Mouse (Mus musculus) heart, embryonic 14.5 days (tissue): ENCODE results near the gene Gpx1. TPM values are rescaled to one million over a fixed set of nuclear protein-coding genes. Genes with fewer than 3 reads are reported as not detected.

Experiments used
- ATAC-seq: fragments of 200-750 bp; cut with Nextera tagmentation; 2 replicates; pipeline ENCODE4 v1.8.0; 2017; ENCODE audit warnings: low read depth, moderate TSS enrichment; ENCODE audit not compliant: insufficient number of reproducible peaks, insufficient read depth, low FRiP score
- H3K27ac ChIP-seq, 2 experiments: fragments of 200-500 bp in 1 of 2; fragments of 300-500 bp in 1 of 2; sonication (generic) in 1 of 2; replicated peaks in 1 of 2; 2 replicates each; pipeline ENCODE4 v1.5.1; 2012 to 2014; ENCODE audit warnings: low read depth in 2 of 2, low read length in 2 of 2, control low read depth in 1 of 2, mild to moderate bottlenecking in 1 of 2, mixed read lengths in 1 of 2; ENCODE audit not compliant: control insufficient read depth in 1 of 2, insufficient read depth in 1 of 2
- H3K27me3 ChIP-seq: fragments of 300-500 bp; sonication (generic); 2 replicates; pipeline ENCODE4 v1.6.1; 2014; ENCODE audit warnings: mild to moderate bottlenecking, low read length, control low read depth; ENCODE audit not compliant: control insufficient read depth, insufficient read depth
- H3K36me3 ChIP-seq: fragments of 300-500 bp; sonication (generic); 2 replicates; pipeline ENCODE4 v1.6.1; 2014; ENCODE audit warnings: mild to moderate bottlenecking, control low read depth, low read length, mixed read lengths; ENCODE audit not compliant: control insufficient read depth, insufficient read depth
- H3K4me1 ChIP-seq, 2 experiments: fragments of 200-500 bp in 1 of 2; fragments of 300-500 bp in 1 of 2; sonication (generic) in 1 of 2; 2 replicates each; pipeline ENCODE4 v1.6.1; 2012 to 2014; ENCODE audit warnings: low read length in 2 of 2, control low read depth in 1 of 2, mixed read lengths in 1 of 2; ENCODE audit not compliant: control insufficient read depth in 2 of 2, insufficient read depth in 2 of 2
- H3K4me2 ChIP-seq: fragments of 300-500 bp; sonication (generic); 2 replicates; pipeline ENCODE4 v1.6.1; 2014; ENCODE audit warnings: mild to moderate bottlenecking, low read length
- H3K4me3 ChIP-seq, 2 experiments: fragments of 200-500 bp in 1 of 2; fragments of 300-500 bp in 1 of 2; sonication (generic) in 1 of 2; 2 replicates each; pipeline ENCODE4 v1.5.1; 2012 to 2014; ENCODE audit warnings: low read length in 2 of 2, mild to moderate bottlenecking in 2 of 2, control low read depth in 1 of 2, low read depth in 1 of 2, moderate library complexity in 1 of 2; ENCODE audit not compliant: control insufficient read depth in 1 of 2, insufficient read depth in 1 of 2
- H3K9ac ChIP-seq: fragments of 300-500 bp; sonication (generic); 2 replicates; pipeline ENCODE4 v1.6.1; 2014; ENCODE audit warnings: mild to moderate bottlenecking, low read length
- H3K9me3 ChIP-seq: fragments of 300-500 bp; sonication (generic); 2 replicates; pipeline ENCODE4 v1.6.1; 2016; ENCODE audit warnings: low read length, control low read depth; ENCODE audit not compliant: control insufficient read depth
- WGBS: fragments of 180-500 bp; shearing (Covaris S2); extraction: QIAGEN DNeasy Blood & Tissue Kit; methylation state at CpG from one replicate; pipeline ENCODE4 v1.1.7; 2014; 5-methylcytosine and 5-hydroxymethylcytosine counted together
- polyA plus RNA-seq: library from polyadenylated mRNA; unstranded; fragments of >200 nt; fragmentation: Nextera tagmentation; extraction: Ambion mirVana; gene quantifications from 2 replicates; pipeline ENCODE4 v1.2.1, GENCODE M21; 2014

The Gpx1 gene
- polyA plus RNA-seq, 1 experiment from 2014 or later = 694 TPM

DNA sequence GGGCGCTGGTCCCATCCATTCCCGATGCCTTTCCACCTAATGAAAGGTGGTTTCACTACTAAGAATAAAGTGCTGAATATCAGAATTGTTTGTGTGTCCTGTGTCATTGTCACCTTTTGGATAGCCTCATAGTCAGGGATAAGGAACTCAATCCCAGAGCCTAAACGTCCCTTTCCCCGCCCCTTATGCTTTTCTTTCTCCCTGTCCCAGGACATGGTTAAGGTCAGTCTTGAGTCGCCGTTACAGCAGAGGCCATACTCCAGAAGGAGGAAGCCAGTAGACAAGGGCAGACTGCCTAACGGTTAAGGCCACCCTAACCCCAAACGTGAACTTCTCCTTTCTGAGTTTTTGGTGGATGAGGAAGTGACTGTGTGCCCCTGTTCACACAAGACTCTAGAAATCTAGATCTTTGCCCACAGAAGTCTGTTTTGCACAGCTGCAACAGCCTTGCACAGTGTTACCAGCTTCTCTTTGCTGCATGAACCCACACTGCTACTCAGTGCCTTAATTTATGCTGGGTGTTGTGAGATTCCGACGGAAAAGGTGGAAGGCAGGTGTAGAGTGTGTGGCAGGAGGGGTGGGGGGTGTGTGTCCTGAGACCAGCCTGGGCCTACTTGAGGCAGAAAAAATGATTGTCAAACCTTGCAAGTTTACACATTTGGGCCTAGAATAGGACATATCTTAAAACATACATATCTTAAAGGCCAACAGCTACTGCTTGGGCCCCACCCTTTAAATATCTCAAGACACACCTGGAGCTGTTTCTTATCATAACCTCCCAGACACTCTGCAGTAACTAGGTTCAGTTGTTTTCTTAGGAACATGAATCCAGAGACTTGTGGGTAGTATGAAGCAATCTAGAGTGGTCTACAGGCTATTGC is 1.8 kb downstream of the Gpx1 start:
- peaks cover 11 to 25% of the 10 kb centered on the region in 2 experiments for H3K4me1 ChIP-seq

GRCm38 (mm10) chr9:108341139-108341475 is 2.4 kb downstream of the Gpx1 start:
- H3K9ac ChIP-seq = peak overlapping the region; percentile 34; the same call in 1 of the 2 replicates

More for the DNA sequence above, 1.8 kb downstream of the Gpx1 start:
- Histone ChIP-seq H3K4me3 (peak overlapping the region; percentile 56 to 60), H3K9me3 (no peaks in the 10 kb centered on the region), H3K9ac (peak overlapping the region; percentile 80), H3K27ac (peak overlapping the region; percentile 51 to 92), H3K27me3 (no peaks in the 10 kb centered on the region), H3K4me2 (peak overlapping the region; percentile 92), H3K36me3 (peaks cover 21% of the 10 kb centered on the region)
- 50% methylated on average over 10 of the region's 10 CpGs for WGBS
- no peak for ATAC-seq

DNA sequence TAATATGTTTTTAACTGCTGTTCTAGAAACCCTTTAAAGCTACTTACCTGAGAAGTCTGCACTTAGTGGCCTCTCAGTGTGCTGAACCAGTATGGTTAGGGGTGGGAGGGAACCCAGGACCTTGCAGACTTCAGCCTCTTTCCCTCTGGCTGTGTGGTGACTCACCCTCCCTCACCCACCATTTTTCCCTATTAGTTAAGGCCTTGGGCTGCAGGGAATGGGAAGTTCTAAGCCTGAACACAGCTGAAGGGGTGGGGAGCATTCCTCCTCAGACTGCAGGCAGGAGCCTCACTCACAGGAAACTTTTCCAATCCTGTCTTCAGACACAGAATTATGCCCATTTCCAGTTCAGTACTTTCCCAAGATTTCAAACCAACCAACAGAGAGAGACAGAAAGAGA is 3.1 kb downstream of the Gpx1 start:
- Histone ChIP-seq H3K4me1 (peaks cover 11 to 25% of the 10 kb centered on the region in 2 experiments), H3K4me3 (no peak overlapping the region), H3K9ac (no peak overlapping the region), H3K27ac (peak overlapping the region in 1 of 2 experiments; percentile 6; a peak in 2 of 4 replicates), H3K4me2 (0 out of 2 replicates have a peak overlapping the region, but pooled peaks have one; percentile 92), H3K36me3 (peaks cover 10% of the 10 kb centered on the region), H3K9me3 (no peaks in the 10 kb centered on the region), H3K27me3 (no peaks in the 10 kb centered on the region)
- no peak for ATAC-seq

More at GRCm38 (mm10) chr9:108341139-108341475, 2.4 kb downstream of the Gpx1 start:
- ATAC-seq = no peak
- H3K36me3 ChIP-seq = peaks cover 15% of the 10 kb centered on the region
- 85% methylated on average over 5 of the region's 5 CpGs for WGBS
- no peaks in the 10 kb centered on the region for H3K9me3 ChIP-seq
- H3K27me3 ChIP-seq = no peaks in the 10 kb centered on the region
- peak overlapping the region; percentile 44 to 51; a peak in 3 of 4 replicates for H3K27ac ChIP-seq
- H3K4me2 ChIP-seq = peak overlapping the region; percentile 92
- peak overlapping the region in 1 of 2 experiments; percentile 56; a peak in 1 of 4 replicates for H3K4me3 ChIP-seq
- H3K4me1 ChIP-seq = peaks cover 11 to 25% of the 10 kb centered on the region in 2 experiments

DNA sequence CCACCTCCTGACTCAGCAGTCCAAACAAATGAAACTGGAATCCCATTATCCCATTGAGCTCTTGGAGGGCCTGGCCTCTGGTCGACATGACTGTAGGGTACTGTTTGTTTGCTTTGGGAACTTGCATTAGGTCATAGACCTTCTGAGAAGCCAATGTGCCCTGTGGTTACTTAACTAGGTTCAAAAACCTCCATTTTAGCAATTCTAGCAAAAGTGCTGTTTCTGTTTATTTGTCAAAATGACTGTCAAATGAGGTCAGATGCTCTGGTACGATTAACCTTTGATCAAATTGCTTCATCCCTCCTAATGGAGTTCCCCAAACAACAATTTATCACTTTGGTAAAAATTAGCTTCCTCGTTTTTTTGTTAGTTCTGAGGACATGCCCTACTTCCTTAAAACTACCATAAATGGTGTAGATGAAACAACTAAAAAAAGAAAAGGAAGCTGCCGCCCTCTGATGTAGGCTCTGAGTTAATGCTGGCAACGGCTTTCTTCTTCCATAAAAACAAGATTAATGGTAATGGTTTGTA is 3.7 kb downstream of the Gpx1 start:
- Histone ChIP-seq H3K4me2 (peak overlapping the region; percentile 12; the same call in 1 of the 2 replicates), H3K9ac (no peak overlapping the region), H3K4me3 (no peak overlapping the region), H3K36me3 (peaks cover 10% of the 10 kb centered on the region), H3K27me3 (no peaks in the 10 kb centered on the region), H3K27ac (peak overlapping the region; percentile 6 to 46; a peak in 2 of 4 replicates), H3K9me3 (no peaks in the 10 kb centered on the region), H3K4me1 (peaks cover 11 to 25% of the 10 kb centered on the region in 2 experiments)
- ATAC-seq = no peak
- WGBS = 45% methylated on average over 5 of the region's 5 CpGs

- H3K4me3 ChIP-seq = no peak overlapping the region
- H3K27ac ChIP-seq = no peak overlapping the region
- no peak for ATAC-seq
- H3K9ac ChIP-seq = no peak overlapping the region
- H3K4me2 ChIP-seq = no peak overlapping the region
- H3K27me3 ChIP-seq = no peaks in the 10 kb centered on the region
- 85% methylated on average over 3 of the region's 3 CpGs for WGBS
- peaks cover 11 to 24% of the 10 kb centered on the region in 2 experiments for H3K4me1 ChIP-seq
- H3K36me3 ChIP-seq = 0 out of 2 replicates have a peak, but pooled peaks cover 3% of the 10 kb centered on the region
- no peaks in the 10 kb centered on the region for H3K9me3 ChIP-seq
Measured at GRCm38 (mm10) chr9:108343331-108343730, 4.6 kb downstream of the Gpx1 start.

GRCm38 (mm10) chr9:108343835-108344234 is 5.1 kb downstream of the Gpx1 start:
- no peaks in the 10 kb centered on the region for H3K9me3 ChIP-seq
- H3K36me3 ChIP-seq = 0 out of 2 replicates have a peak, but pooled peaks cover 3% of the 10 kb centered on the region
- ATAC-seq = no peak
- no peak overlapping the region for H3K27ac ChIP-seq
- no peak overlapping the region for H3K4me2 ChIP-seq
- H3K9ac ChIP-seq = no peak overlapping the region
- H3K27me3 ChIP-seq = no peaks in the 10 kb centered on the region
- H3K4me3 ChIP-seq = no peak overlapping the region
- H3K4me1 ChIP-seq = peaks cover 8 to 25% of the 10 kb centered on the region in 2 experiments
- 100% methylated on average over 1 of the region's 1 CpGs for WGBS

GRCm38 (mm10) chr9:108344471-108344870 is 5.8 kb downstream of the Gpx1 start:
- WGBS = 76% methylated on average over 4 of the region's 4 CpGs
- H3K27me3 ChIP-seq = no peaks in the 10 kb centered on the region
- H3K4me1 ChIP-seq = peaks cover 8 to 29% of the 10 kb centered on the region in 2 experiments
- H3K4me3 ChIP-seq = no peak overlapping the region
- H3K9me3 ChIP-seq = no peaks in the 10 kb centered on the region
- H3K4me2 ChIP-seq = no peak overlapping the region
- no peak overlapping the region for H3K9ac ChIP-seq
- no peak overlapping the region for H3K27ac ChIP-seq
- H3K36me3 ChIP-seq = 0 out of 2 replicates have a peak, but pooled peaks cover 3% of the 10 kb centered on the region
- no peak for ATAC-seq
